Mouse (Mus musculus) spleen, postnatal 10 days (tissue): ENCODE measurements around the gene Pla2g4c.

Experiments used
- DNase-seq, 2 experiments: peaks; one replicate each; pipeline ENCODE4 v3.0.0; 2021 to 2022; ENCODE audit warnings: low spot score in 2 of 2

Pla2g4c gene

GRCm38 (mm10) chr7:13355943-13356342, 31.5 kb downstream of the Pla2g4c start:
- no peak for DNase-seq

GRCm38 (mm10) chr7:13380588-13380987, 56.1 kb downstream of the Pla2g4c start:
- no peak for DNase-seq

- DNase-seq = no peak
Observed at GRCm38 (mm10) chr7:13397832-13398231, 73.4 kb downstream of the Pla2g4c start, which contains the start of gene Cabp5. Cabp5 (plus strand) TSS chr7:13398132.
